Mouse (Mus musculus) C2C12 (cell line): ENCODE data around the gene Hnrnpa2b1.

Experiments
- CEBPB ChIP-seq: IDR thresholded peaks from one replicate; pipeline ENCODE4 v1.6.1; 2011; ENCODE audit warnings: low read depth, mild to moderate bottlenecking, control low read depth, moderate library complexity
- CTCF ChIP-seq: IDR thresholded peaks from one replicate; pipeline ENCODE4 v1.5.1; 2011; ENCODE audit not compliant: control insufficient read depth, insufficient read depth, insufficient read length
- FOSL1 ChIP-seq: IDR thresholded peaks from one replicate; pipeline ENCODE4 v1.8.0; 2011; ENCODE audit warnings: mild to moderate bottlenecking, low read length; ENCODE audit not compliant: poor library complexity, insufficient read depth, severe bottlenecking
- MAX ChIP-seq: IDR thresholded peaks from one replicate; pipeline ENCODE4 v1.6.1; 2011; ENCODE audit warnings: mild to moderate bottlenecking, control low read depth
- MYOD1 ChIP-seq: IDR thresholded peaks from one replicate; pipeline ENCODE4 v1.6.1; 2011; ENCODE audit warnings: low read depth; ENCODE audit not compliant: control insufficient read depth, insufficient read length

DNA sequence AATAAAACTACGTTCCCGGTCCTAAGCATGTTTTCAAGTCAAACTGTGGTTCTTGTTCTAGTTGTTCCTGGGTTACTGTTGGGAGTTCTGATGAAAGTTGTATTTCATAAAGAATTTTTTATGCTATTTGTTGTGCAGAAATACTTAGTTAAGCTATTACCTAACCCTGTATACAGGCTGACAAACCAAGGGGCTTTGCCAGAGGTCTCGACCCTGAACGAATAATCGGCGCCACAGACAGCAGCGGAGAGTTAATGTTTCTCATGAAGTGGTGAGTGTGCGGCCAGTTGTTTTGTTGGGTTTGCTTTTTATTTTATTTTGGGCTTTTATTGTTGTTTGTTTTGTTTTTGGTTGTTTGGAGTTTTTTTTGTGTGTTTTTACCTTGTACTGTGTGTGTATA lies 11.9 kb upstream of the Hnrnpa2b1 start:
- no peak for TF ChIP-seq CTCF
- no peak for TF ChIP-seq FOSL1
- no peak for TF ChIP-seq MAX
- TF ChIP-seq CEBPB = no peak
- TF ChIP-seq MYOD1 = no peak
